Mouse (Mus musculus): ENCODE measurements around the gene Crebbp.
"Not testable (repeated sequence)": the region's sequence is repeated elsewhere in the genome, so short reads cannot be mapped to it uniquely, and the experiment has no call there.

Crebbp gene

GRCm38 (mm10) chr16:4153121-4153520 lies 60.7 kb downstream of the Crebbp start:
- DNase-seq (ENCODE audit: low spot score) = no peak

DNA sequence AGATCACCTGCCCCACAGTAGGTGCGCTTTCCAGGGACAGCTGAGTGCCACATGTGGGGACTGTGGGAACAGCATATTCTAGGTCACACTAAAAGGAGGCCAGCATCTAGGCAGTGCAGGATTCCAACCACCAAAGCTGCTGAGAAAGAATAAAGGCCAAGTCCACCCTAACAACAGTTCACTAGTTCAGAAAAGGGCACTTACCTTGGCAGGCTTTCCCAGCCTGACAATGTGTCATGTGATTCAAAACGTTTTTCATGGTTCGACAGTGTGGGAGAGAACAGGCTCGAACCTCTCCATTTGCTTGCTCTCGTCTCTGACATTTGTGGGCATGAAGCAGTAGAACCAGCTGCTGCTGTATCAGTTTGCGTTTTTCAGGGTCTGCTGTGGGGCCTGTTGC lies 75.3 kb downstream of the Crebbp start:
- no peak for DNase-seq (ENCODE audit: low spot score)

- no peak for DNase-seq (ENCODE audit: low spot score)
These were observed 80.0 kb downstream of the Crebbp start for GRCm38 (mm10) chr16:4133754-4134153.

DNA sequence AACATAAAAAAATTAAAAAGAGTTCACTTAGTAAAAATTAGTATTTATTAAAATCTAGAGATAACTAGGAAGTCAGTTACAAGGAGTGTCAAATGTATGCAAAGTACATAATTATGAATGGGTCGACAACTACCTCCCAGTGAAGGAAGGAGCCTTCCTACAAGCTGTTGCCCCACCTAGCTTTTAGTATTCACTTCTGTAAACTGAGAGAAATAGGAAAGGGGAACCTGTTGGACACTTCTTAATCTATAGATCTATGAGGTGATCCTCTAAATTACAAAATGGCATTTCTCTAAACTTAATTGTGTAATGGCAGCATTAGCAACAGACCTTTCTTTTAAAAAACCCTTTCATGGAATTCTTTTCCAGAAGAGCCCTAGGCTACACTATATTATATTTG lies 84.9 kb downstream of the Crebbp start:
- DNase-seq (ENCODE audit: low spot score) = no peak

DNA sequence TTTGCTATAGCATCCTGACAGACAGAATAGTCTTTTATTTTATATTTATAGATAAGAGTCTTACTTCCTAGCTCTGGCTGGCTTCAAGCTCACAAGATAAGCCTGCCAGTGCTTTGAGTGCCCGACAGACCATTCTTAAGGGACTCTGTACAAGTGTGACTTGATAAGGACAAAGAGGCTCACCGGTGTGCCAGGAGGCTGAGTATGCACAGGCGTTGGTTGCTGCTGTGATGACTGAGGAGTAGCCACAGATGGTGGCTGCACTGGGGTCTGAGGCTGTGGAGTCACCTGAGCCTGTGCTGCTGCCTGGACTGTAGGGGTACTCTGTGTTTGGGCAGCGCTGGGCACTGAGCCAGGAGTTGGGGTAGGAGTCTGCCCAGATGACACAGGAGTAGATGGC lies 96.7 kb downstream of the Crebbp start:
- DNase-seq (ENCODE audit: low spot score) = peak; percentile 11

- no peak for DNase-seq (ENCODE audit: low spot score)
These were observed 113.4 kb downstream of the Crebbp start for GRCm38 (mm10) chr16:4100374-4100773.

GRCm38 (mm10) chr16:4097521-4097920 lies 116.3 kb downstream of the Crebbp start:
- DNase-seq (ENCODE audit: low spot score) = no peak

DNA sequence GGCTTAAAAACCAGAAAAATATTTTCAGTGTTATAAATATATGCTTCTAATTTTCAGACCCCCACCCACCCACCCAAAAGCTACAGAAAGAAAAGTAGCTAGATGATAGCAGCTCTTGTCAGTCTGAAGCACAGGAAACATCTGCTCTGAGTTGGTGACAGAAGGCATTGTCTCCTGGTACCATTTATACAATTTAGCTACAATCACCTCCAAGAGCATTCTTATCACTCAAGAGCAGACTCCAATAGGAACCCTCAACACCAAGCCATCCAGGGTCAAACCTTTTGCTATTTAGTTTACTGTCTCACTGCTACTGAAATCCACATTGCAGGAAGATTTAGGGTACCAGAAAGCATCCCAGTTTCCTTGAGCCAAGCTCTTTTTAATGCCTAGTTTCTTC lies 116.9 kb downstream of the Crebbp start:
- DNase-seq (ENCODE audit: low spot score) = no peak

GRCm38 (mm10) chr16:4096141-4096540 lies 117.7 kb downstream of the Crebbp start:
- no peak for DNase-seq (ENCODE audit: low spot score)

DNA sequence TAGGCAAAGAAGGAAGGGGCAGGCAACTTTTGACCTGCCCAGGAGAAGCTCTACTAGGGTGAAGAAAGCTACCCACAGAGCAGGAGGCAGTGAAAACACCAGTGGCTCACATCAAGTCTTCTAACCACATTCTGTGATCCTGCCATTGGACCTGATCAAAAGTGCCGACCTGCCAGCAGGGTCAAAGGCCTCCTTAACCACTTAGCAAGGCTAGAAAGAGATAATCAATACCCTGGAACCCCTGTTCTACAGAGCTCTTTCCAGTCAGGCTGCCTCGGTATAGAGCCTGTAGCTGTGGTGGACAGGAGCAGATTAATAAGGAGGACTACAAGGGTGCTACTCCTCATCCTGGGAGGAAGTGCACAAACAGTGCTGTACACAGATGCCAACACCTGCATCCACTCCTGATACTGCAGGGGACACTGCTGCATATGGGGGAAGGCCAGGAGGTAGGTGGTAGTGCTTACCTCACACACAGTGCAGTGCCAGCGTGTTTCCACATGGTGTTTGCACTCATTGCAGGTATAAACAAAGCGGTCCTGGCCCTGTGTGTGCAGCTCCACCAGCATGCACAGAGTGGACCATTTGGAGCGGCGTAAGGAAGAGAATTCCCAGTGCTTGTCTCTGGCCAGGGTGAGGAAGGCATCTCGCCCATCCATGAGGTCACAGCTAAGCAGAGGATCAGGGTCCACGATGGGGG lies 126.4 kb downstream of the Crebbp start:
- no peak for DNase-seq (ENCODE audit: low spot score)

GRCm38 (mm10) chr16:4085851-4086387 lies 127.9 kb downstream of the Crebbp start:
- no peak for DNase-seq (ENCODE audit: low spot score)

DNA sequence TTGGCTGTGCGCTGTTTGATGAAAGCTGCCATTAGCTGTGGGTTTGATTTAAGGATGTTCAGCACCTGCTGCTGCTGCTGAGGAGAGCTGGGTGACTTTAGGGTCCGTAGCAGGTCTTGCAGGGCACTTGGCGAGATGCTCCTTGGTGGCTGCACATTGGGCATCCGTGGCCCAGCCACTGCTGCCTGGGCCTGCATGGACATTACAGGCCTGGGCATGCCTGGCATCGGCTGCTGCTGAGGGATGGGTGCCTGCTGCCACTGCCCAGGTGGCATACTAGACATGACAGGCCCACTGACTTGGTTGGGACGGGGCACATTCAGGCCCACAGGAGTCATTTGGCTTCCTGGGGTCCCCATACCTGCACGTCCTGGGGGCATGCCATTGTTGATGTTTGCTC lies 128.7 kb downstream of the Crebbp start:
- no peak for DNase-seq (ENCODE audit: low spot score)

GRCm38 (mm10) chr16:4080419-4080818 lies 133.4 kb downstream of the Crebbp start:
- DNase-seq (ENCODE audit: low spot score) = not testable (repeated sequence)

DNA sequence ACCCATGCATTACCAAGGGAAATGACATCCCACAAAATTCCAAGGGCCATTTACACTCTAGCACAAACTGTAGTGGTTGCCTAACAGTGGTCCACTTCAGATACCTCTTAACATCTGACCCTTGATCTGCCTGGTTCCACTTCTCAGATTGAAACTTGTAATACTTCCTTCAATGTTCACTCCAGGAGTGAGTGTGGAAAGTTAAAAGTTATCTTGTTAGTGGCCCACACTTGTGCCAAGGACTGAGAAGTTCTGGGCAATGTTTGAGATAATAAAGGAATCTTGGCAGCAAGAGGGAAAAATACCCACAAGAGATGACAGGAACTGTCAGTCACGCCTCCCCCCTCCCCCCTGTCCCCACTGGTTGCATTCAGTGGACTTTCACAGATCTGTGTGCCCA lies 134.1 kb downstream of the Crebbp start:
- DNase-seq (ENCODE audit: low spot score) = no peak

DNA sequence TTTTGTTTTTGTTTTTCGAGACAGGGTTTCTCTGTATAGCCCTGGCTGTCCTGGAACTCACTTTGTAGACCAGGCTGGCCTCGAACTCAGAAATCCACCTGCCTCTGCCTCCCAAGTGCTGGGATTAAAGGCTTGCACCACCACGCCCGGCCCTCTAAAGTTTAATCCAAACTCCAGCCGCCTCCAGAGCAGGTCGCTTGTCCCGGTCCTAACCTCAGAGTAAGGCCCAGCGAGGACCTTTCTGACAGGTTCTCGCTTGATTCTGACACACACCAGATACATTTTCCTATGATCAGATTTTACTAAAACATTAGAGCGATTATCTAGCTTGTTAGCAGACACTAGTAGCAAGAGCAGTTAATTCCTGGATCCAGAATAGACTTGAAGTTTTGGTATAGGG lies 135.5 kb downstream of the Crebbp start:
- DNase-seq (ENCODE audit: low spot score) = not testable (repeated sequence)

- peak; percentile 93 for DNase-seq (ENCODE audit: low spot score)
These were observed 136.3 kb downstream of the Crebbp start, which contains the start of gene Trap1 for GRCm38 (mm10) chr16:4077384-4078061. TSS of gene Trap1 (minus strand) at chr16:4077827.

GRCm38 (mm10) chr16:4074836-4075235 lies 139.0 kb downstream of the Crebbp start:
- no peak for DNase-seq (ENCODE audit: low spot score)

GRCm38 (mm10) chr16:4074297-4074696 lies 139.5 kb downstream of the Crebbp start:
- no peak for DNase-seq (ENCODE audit: low spot score)

GRCm38 (mm10) chr16:4068588-4068987 lies 145.2 kb downstream of the Crebbp start:
- DNase-seq (ENCODE audit: low spot score) = peak; percentile 56

- DNase-seq (ENCODE audit: low spot score) = no peak
These were observed 148.9 kb downstream of the Crebbp start for GRCm38 (mm10) chr16:4064945-4065344.

DNA sequence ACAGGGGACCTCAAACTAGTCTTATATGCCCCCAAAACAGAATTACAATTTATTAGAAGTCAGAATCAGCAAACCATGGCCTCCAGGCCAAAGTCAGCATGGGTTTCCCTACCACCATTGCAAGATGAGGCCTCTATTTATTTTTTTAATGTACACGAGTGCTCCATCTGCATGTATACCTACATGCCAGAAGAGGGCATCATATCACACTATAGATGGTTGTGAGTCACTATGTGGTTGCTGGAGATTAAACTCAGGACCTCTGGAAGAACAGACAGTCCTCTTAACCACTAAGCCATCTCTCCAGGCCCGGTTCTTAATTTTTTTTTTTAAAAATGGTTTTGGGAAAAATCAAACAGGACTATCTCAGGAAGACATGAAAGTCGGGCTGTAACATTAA lies 160.0 kb downstream of the Crebbp start:
- no peak for DNase-seq (ENCODE audit: low spot score)

GRCm38 (mm10) chr16:4052601-4053000 lies 161.2 kb downstream of the Crebbp start:
- DNase-seq (ENCODE audit: low spot score) = no peak

- DNase-seq (ENCODE audit: low spot score) = no peak
These were observed 168.3 kb downstream of the Crebbp start for GRCm38 (mm10) chr16:4045524-4045923.

Data from ovary, postnatal 36 days (tissue).